Mouse (Mus musculus): ENCODE results near the gene Actl6a. TPM values are rescaled to one million over a fixed set of nuclear protein-coding genes. Genes with fewer than 3 reads are reported as not detected.

Actl6a gene
- polyA plus RNA-seq, 1 experiment: 23.6 TPM

GRCm38 (mm10) chr3:32754384-32754915, 48.4 kb downstream of the Actl6a start:
- no peak overlapping the region for H3K27ac ChIP-seq (replicated peaks; ENCODE audit: low read depth, low read length)
- no peaks in the 10 kb centered on the region for H3K4me1 ChIP-seq (ENCODE audit: control insufficient read depth, insufficient read depth, insufficient read length, low read length)
- H3K4me3 ChIP-seq (ENCODE audit: insufficient read depth, low read depth, low read length): no peak overlapping the region

- Histone ChIP-seq H3K4me3 (ENCODE audit: insufficient read depth, low read depth, low read length) (no peak overlapping the region), H3K4me1 (ENCODE audit: control insufficient read depth, insufficient read depth, insufficient read length, low read length) (no peaks in the 10 kb centered on the region), H3K27ac (replicated peaks; ENCODE audit: low read depth, low read length) (no peak overlapping the region)
These were observed 53.1 kb downstream of the Actl6a start for GRCm38 (mm10) chr3:32759212-32759611.

- Histone ChIP-seq H3K4me1 (ENCODE audit: control insufficient read depth, insufficient read depth, insufficient read length, low read length) (no peaks in the 10 kb centered on the region), H3K4me3 (ENCODE audit: insufficient read depth, low read depth, low read length) (no peak overlapping the region), H3K27ac (replicated peaks; ENCODE audit: low read depth, low read length) (no peak overlapping the region)
These were observed 56.9 kb downstream of the Actl6a start for GRCm38 (mm10) chr3:32762962-32763361.

GRCm38 (mm10) chr3:32763902-32764301, 57.8 kb downstream of the Actl6a start:
- Histone ChIP-seq H3K4me1 (ENCODE audit: control insufficient read depth, insufficient read depth, insufficient read length, low read length) (no peaks in the 10 kb centered on the region), H3K4me3 (ENCODE audit: insufficient read depth, low read depth, low read length) (no peak overlapping the region), H3K27ac (replicated peaks; ENCODE audit: low read depth, low read length) (no peak overlapping the region)

- no peak overlapping the region for H3K4me3 ChIP-seq (ENCODE audit: insufficient read depth, low read depth, low read length)
- H3K4me1 ChIP-seq (ENCODE audit: control insufficient read depth, insufficient read depth, insufficient read length, low read length): no peaks in the 10 kb centered on the region
- no peak overlapping the region for H3K27ac ChIP-seq (replicated peaks; ENCODE audit: low read depth, low read length)
These were observed 64.7 kb downstream of the Actl6a start for GRCm38 (mm10) chr3:32770781-32771180.

Other genes starting within 250 kb of the Actl6a start
- gene Kcnmb3, start 214.1 kb upstream of the Actl6a start, polyA plus RNA-seq (2012; ENCODE audit: insufficient read depth, insufficient read length, missing spikeins): not detected in 2 replicates
- gene Zfp639, start 196.0 kb upstream of the Actl6a start, polyA plus RNA-seq (2012; ENCODE audit: insufficient read depth, insufficient read length, missing spikeins): 26.8 and 28.5 TPM in 2 replicates
- 56.6 and 59.9 TPM in 2 replicates for gene Mfn1, start 176.8 kb upstream of the Actl6a start, polyA plus RNA-seq (2012; ENCODE audit: insufficient read depth, insufficient read length, missing spikeins)
- 5.4 and 6.8 TPM in 2 replicates for gene Gnb4, start 89.7 kb upstream of the Actl6a start, polyA plus RNA-seq (2012; ENCODE audit: insufficient read depth, insufficient read length, missing spikeins)
- 1,549 and 1,905 TPM in 2 replicates for gene Ndufb5, start 30.7 kb downstream of the Actl6a start, polyA plus RNA-seq (2012; ENCODE audit: insufficient read depth, insufficient read length, missing spikeins)
- 87.9 and 116 TPM in 2 replicates for gene Mrpl47, start 31.3 kb downstream of the Actl6a start, polyA plus RNA-seq (2012; ENCODE audit: insufficient read depth, insufficient read length, missing spikeins)
- gene Usp13, start 111.2 kb downstream of the Actl6a start, polyA plus RNA-seq (2012; ENCODE audit: insufficient read depth, insufficient read length, missing spikeins): 0.59 and 2.1 TPM in 2 replicates